Mouse (Mus musculus): ENCODE measurements around the gene Kmt2e. TPM values are rescaled to one million over a fixed set of nuclear protein-coding genes. Genes with fewer than 3 reads are reported as not detected.

Kmt2e gene
- total RNA-seq, 1 experiment = 9.1 TPM

DNA sequence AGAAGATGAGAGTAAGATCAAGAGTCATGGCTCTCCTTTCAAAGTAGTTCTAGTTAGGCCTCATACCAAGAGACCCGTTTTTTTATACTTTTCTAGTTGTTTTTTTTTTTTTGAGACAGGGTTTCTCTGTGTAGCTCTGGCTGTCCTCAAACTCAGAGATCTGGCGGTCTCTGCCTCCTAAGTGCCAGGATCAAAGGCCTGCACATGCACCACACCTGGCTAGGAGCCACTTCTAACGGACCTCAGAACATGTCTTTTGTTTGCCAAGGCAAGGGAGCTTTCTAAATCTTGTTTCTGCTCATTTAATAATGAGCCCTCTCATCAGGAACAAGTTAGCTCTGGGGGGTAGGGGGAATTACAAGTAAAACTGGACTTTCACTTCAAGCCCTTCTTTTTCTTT, 90.4 kb downstream of the Kmt2e start:
- Histone ChIP-seq H3K9ac (ENCODE audit: insufficient read depth, low read depth, low read length, poor library complexity, severe bottlenecking) (no peak overlapping the region), H3K27ac (ENCODE audit: insufficient read depth, low read depth, low read length, poor library complexity, severe bottlenecking) (no peak overlapping the region), H3K36me3 (ENCODE audit: control insufficient read depth, insufficient read depth, low read length, poor library complexity, severe bottlenecking) (peaks cover 9% of the 10 kb centered on the region; the same call in 1 of the 2 replicates), H3K4me1 (ENCODE audit: control insufficient read depth in 2 of 2, insufficient read depth in 2 of 2, low read length in 2 of 2, poor library complexity in 1 of 2) (no peaks in the 10 kb centered on the region), H3K4me3 (ENCODE audit: insufficient read depth in 1 of 2, low read depth in 1 of 2, low read length in 2 of 2, poor library complexity in 1 of 2, severe bottlenecking in 1 of 2) (no peak overlapping the region), H3K9me3 (ENCODE audit: control insufficient read depth, insufficient read depth, low read depth, low read length) (no peaks in the 10 kb centered on the region)
- no peak for DNase-seq (ENCODE audit: low read depth, low spot score)
- TF ChIP-seq MAFK (IDR thresholded peaks at IDR 0.05; ENCODE audit: insufficient read depth, low read depth, low read length) (no peak), ZC3H11A (IDR thresholded peaks at IDR 0.05; ENCODE audit: borderline replicate concordance, low read depth, low read length) (no peak), ZNF384 (IDR thresholded peaks at IDR 0.05; ENCODE audit: low read depth, low read length) (no peak), CHD2 (IDR thresholded peaks at IDR 0.05; ENCODE audit: low read depth, low read length) (no peak), HCFC1 (IDR thresholded peaks at IDR 0.05; ENCODE audit: borderline replicate concordance, insufficient read depth, low read length) (no peak)
- in situ Hi-C loops (cut with MboI; ENCODE audit: low sequenced_read_pairs in 2 of 2, unreplicated experiment in 2 of 2) = no loop called here

DNA sequence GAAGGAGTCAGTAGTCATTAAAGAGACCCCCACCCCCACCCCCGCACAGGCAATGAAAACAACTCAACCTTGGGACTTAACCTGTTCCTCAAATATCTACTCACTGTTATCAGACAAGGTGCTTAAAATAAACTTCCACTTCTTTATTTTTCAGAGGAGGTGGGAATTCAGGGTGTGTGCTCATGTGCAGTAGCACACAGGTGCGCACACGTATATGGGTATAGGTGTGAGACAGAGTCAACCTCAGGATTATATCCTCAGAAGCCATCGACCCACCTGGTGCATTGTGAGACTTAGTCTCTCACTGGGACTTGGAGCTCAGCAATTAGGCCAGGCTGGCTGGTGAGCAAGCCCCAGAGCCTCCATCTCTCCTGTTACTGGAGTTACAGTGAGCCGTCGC, 96.9 kb downstream of the Kmt2e start:
- no peaks in the 10 kb centered on the region for H3K4me1 ChIP-seq (ENCODE audit: control insufficient read depth in 2 of 2, insufficient read depth in 2 of 2, low read length in 2 of 2, poor library complexity in 1 of 2)

DNA sequence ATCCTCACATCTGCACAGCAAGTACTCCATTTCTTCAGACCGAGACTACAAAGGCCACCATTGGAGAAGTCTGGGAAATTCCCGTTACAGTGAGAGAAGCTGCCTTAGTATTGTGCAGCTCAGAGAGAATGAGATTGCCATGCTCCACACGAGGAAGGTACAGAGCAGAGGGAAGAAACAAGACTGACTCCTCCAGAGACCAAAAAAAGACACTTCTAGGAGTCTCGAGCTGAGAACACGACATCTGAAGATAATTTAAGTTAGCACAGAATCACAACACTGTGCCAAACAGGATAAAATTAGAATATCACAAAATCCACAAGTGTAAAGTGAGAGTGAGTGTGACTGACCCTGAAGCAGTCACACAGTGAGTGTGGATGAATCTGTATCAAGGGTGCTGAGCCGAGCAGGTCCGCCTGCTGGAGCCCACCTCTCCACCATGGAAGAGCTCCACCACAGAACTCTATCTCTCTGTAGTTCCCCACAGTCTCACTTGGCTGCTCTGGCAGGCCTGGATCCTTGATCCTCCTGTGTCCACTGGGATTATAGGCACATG, 97.4 kb downstream of the Kmt2e start:
- Histone ChIP-seq H3K4me3 (ENCODE audit: insufficient read depth in 1 of 2, low read depth in 1 of 2, low read length in 2 of 2, poor library complexity in 1 of 2, severe bottlenecking in 1 of 2) (no peak overlapping the region), H3K4me1 (ENCODE audit: control insufficient read depth in 2 of 2, insufficient read depth in 2 of 2, low read length in 2 of 2, poor library complexity in 1 of 2) (no peaks in the 10 kb centered on the region), H3K36me3 (ENCODE audit: control insufficient read depth, insufficient read depth, low read length, poor library complexity, severe bottlenecking) (peaks cover 5% of the 10 kb centered on the region; the same call in 1 of the 2 replicates), H3K27ac (ENCODE audit: insufficient read depth, low read depth, low read length, poor library complexity, severe bottlenecking) (no peak overlapping the region), H3K9me3 (ENCODE audit: control insufficient read depth, insufficient read depth, low read depth, low read length) (no peaks in the 10 kb centered on the region), H3K9ac (ENCODE audit: insufficient read depth, low read depth, low read length, poor library complexity, severe bottlenecking) (no peak overlapping the region)
- in situ Hi-C loops (cut with MboI; ENCODE audit: low sequenced_read_pairs in 2 of 2, unreplicated experiment in 2 of 2) = no loop called here
- DNase-seq (ENCODE audit: low read depth, low spot score) = no peak
- TF ChIP-seq ZNF384 (IDR thresholded peaks at IDR 0.05; ENCODE audit: low read depth, low read length) = no peak
- no peak for TF ChIP-seq ZC3H11A (IDR thresholded peaks at IDR 0.05; ENCODE audit: borderline replicate concordance, low read depth, low read length)
- TF ChIP-seq MAFK (IDR thresholded peaks at IDR 0.05; ENCODE audit: insufficient read depth, low read depth, low read length) = no peak
- no peak for TF ChIP-seq HCFC1 (IDR thresholded peaks at IDR 0.05; ENCODE audit: borderline replicate concordance, insufficient read depth, low read length)
- TF ChIP-seq CHD2 (IDR thresholded peaks at IDR 0.05; ENCODE audit: low read depth, low read length) = no peak

More for the DNA sequence above, 96.9 kb downstream of the Kmt2e start:
- Histone ChIP-seq H3K9me3 (ENCODE audit: control insufficient read depth, insufficient read depth, low read depth, low read length) (no peaks in the 10 kb centered on the region), H3K4me3 (ENCODE audit: insufficient read depth in 1 of 2, low read depth in 1 of 2, low read length in 2 of 2, poor library complexity in 1 of 2, severe bottlenecking in 1 of 2) (no peak overlapping the region), H3K36me3 (ENCODE audit: control insufficient read depth, insufficient read depth, low read length, poor library complexity, severe bottlenecking) (peaks cover 5% of the 10 kb centered on the region; the same call in 1 of the 2 replicates), H3K27ac (ENCODE audit: insufficient read depth, low read depth, low read length, poor library complexity, severe bottlenecking) (no peak overlapping the region), H3K9ac (ENCODE audit: insufficient read depth, low read depth, low read length, poor library complexity, severe bottlenecking) (no peak overlapping the region)
- in situ Hi-C loops (cut with MboI; ENCODE audit: low sequenced_read_pairs in 2 of 2, unreplicated experiment in 2 of 2) = no loop called here
- no peak for DNase-seq (ENCODE audit: low read depth, low spot score)
- no peak for TF ChIP-seq CHD2 (IDR thresholded peaks at IDR 0.05; ENCODE audit: low read depth, low read length)
- no peak for TF ChIP-seq HCFC1 (IDR thresholded peaks at IDR 0.05; ENCODE audit: borderline replicate concordance, insufficient read depth, low read length)
- no peak for TF ChIP-seq ZNF384 (IDR thresholded peaks at IDR 0.05; ENCODE audit: low read depth, low read length)
- TF ChIP-seq ZC3H11A (IDR thresholded peaks at IDR 0.05; ENCODE audit: borderline replicate concordance, low read depth, low read length) = no peak
- no peak for TF ChIP-seq MAFK (IDR thresholded peaks at IDR 0.05; ENCODE audit: insufficient read depth, low read depth, low read length)

DNA sequence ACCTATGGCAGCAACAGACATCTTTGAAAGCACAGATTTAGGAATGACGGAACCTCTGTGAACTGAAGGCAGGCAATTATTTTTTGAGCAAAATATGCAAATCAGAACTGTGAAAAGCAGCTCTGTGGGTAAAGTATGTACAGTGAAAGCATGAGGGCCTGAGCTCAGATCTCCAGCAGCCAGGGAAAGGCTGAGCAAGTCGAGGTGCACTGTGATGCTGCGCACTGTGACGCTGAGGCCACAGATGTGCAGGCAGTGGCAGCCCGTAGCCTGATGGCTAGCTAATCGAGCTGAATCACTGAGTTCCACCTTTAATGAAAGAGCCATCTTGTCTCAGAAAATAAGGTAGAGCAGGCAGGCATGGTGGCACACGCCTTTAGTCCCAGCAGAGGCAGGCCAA, 101.5 kb downstream of the Kmt2e start:
- in situ Hi-C loops (cut with MboI; ENCODE audit: low sequenced_read_pairs in 2 of 2, unreplicated experiment in 2 of 2) = no loop called here
- no peak for DNase-seq (ENCODE audit: low read depth, low spot score)
- Histone ChIP-seq H3K36me3 (ENCODE audit: control insufficient read depth, insufficient read depth, low read length, poor library complexity, severe bottlenecking) (peaks cover 1% of the 10 kb centered on the region; the same call in 1 of the 2 replicates), H3K4me1 (ENCODE audit: control insufficient read depth in 2 of 2, insufficient read depth in 2 of 2, low read length in 2 of 2, poor library complexity in 1 of 2) (no peaks in the 10 kb centered on the region), H3K27ac (ENCODE audit: insufficient read depth, low read depth, low read length, poor library complexity, severe bottlenecking) (no peak overlapping the region), H3K4me3 (ENCODE audit: insufficient read depth in 1 of 2, low read depth in 1 of 2, low read length in 2 of 2, poor library complexity in 1 of 2, severe bottlenecking in 1 of 2) (no peak overlapping the region), H3K9me3 (ENCODE audit: control insufficient read depth, insufficient read depth, low read depth, low read length) (no peaks in the 10 kb centered on the region), H3K9ac (ENCODE audit: insufficient read depth, low read depth, low read length, poor library complexity, severe bottlenecking) (no peak overlapping the region)
- no peak for TF ChIP-seq HCFC1 (IDR thresholded peaks at IDR 0.05; ENCODE audit: borderline replicate concordance, insufficient read depth, low read length)
- no peak for TF ChIP-seq MAFK (IDR thresholded peaks at IDR 0.05; ENCODE audit: insufficient read depth, low read depth, low read length)
- no peak for TF ChIP-seq ZC3H11A (IDR thresholded peaks at IDR 0.05; ENCODE audit: borderline replicate concordance, low read depth, low read length)
- no peak for TF ChIP-seq ZNF384 (IDR thresholded peaks at IDR 0.05; ENCODE audit: low read depth, low read length)
- no peak for TF ChIP-seq CHD2 (IDR thresholded peaks at IDR 0.05; ENCODE audit: low read depth, low read length)

Measured in ES-E14 (cell line).